Mouse (Mus musculus) liver, postnatal 0 days (tissue): ENCODE results near the gene Ankrd44. TPM values are rescaled to one million over a fixed set of nuclear protein-coding genes. Genes with fewer than 3 reads are reported as not detected.

Source experiments
- ATAC-seq: fragments of 200-750 bp; cut with Nextera tagmentation; 2 replicates; pipeline ENCODE4 v1.8.0; 2017; ENCODE audit warnings: mild to moderate bottlenecking, moderate library complexity
- DNase-seq: peaks from one replicate; pipeline ENCODE4 v3.0.0-alpha.2; 2016
- H3K27ac ChIP-seq: fragments of 300-500 bp; sonication (generic); 2 replicates; pipeline ENCODE4 v1.5.1; 2014; ENCODE audit warnings: antibody characterized with exemption, moderate library complexity, mild to moderate bottlenecking, low read depth
- H3K27me3 ChIP-seq: fragments of 300-500 bp; sonication (generic); 2 replicates; pipeline ENCODE4 v1.6.1; 2014; ENCODE audit warnings: low read length, control low read depth, mixed read lengths; ENCODE audit not compliant: insufficient read depth
- H3K36me3 ChIP-seq: fragments of 300-500 bp; sonication (generic); replicated peaks from 2 replicates; pipeline ENCODE4 v1.6.1; 2014; ENCODE audit warnings: mild to moderate bottlenecking, control low read depth, low read length, moderate library complexity, mixed read lengths; ENCODE audit not compliant: insufficient read depth
- H3K4me1 ChIP-seq: fragments of 300-500 bp; sonication (generic); 2 replicates; pipeline ENCODE4 v1.6.1; 2014; ENCODE audit warnings: antibody characterized with exemption, mild to moderate bottlenecking, control low read depth; ENCODE audit not compliant: insufficient read depth
- H3K4me2 ChIP-seq: fragments of 300-500 bp; sonication (generic); 2 replicates; pipeline ENCODE4 v1.6.1; 2014; ENCODE audit warnings: low read depth, mild to moderate bottlenecking, low read length, moderate library complexity, mixed read lengths
- H3K4me3 ChIP-seq: fragments of 300-500 bp; sonication (generic); 2 replicates; pipeline ENCODE4 v1.5.1; 2014; ENCODE audit warnings: low read depth, low read length
- H3K9ac ChIP-seq: fragments of 300-500 bp; sonication (generic); replicated peaks from 2 replicates; pipeline ENCODE4 v1.6.1; 2014; ENCODE audit warnings: mild to moderate bottlenecking, moderate library complexity
- H3K9me3 ChIP-seq: fragments of 300-500 bp; sonication (generic); 2 replicates; pipeline ENCODE4 v1.6.1; 2016; ENCODE audit warnings: mild to moderate bottlenecking, control low read depth, low read length, mixed read lengths
- CTCF ChIP-seq: sonication (generic); IDR thresholded peaks from 2 replicates; pipeline ENCODE4 v1.5.1; 2016; ENCODE audit warnings: antibody characterized with exemption, low read depth
- EP300 ChIP-seq: IDR thresholded peaks from 2 replicates; pipeline ENCODE4 v1.6.1; 2016; ENCODE audit warnings: antibody characterized with exemption, low read depth, mild to moderate bottlenecking
- WGBS: fragments of 180-500 bp; shearing (Covaris S2); extraction: QIAGEN DNeasy Blood & Tissue Kit; methylation state at CpG from one replicate; pipeline ENCODE4 v1.1.7; 2014; ENCODE audit not compliant: insufficient replicate concordance; 5-methylcytosine and 5-hydroxymethylcytosine counted together
- polyA plus RNA-seq: library from polyadenylated mRNA; unstranded; fragments of >200 nt; fragmentation: Nextera tagmentation; extraction: Ambion mirVana; gene quantifications from 2 replicates; pipeline ENCODE4 v1.2.1, GENCODE M21; 2015

Ankrd44 gene
- polyA plus RNA-seq, 1 experiment from 2014 or later = 4.7 TPM

GRCm38 (mm10) chr1:54690291-54690965, 235.8 kb downstream of the Ankrd44 start:
- DNase-seq (no peak), ATAC-seq (peak; percentile 56; the same call in 1 of the 2 replicates)
- TF ChIP-seq CTCF (no peak), EP300 (peak; percentile 73)
- Histone ChIP-seq H3K4me2 (no peak overlapping the region), H3K27me3 (no peaks in the 10 kb centered on the region), H3K9me3 (no peaks in the 10 kb centered on the region), H3K4me1 (no peaks in the 10 kb centered on the region), H3K36me3 (no peaks in the 10 kb centered on the region), H3K9ac (no peak overlapping the region), H3K27ac (peak overlapping the region; percentile 18; the same call in 1 of the 2 replicates), H3K4me3 (no peak overlapping the region)
- WGBS = 36% methylated on average over 13 of the region's 13 CpGs

GRCm38 (mm10) chr1:54688441-54688840, 237.7 kb downstream of the Ankrd44 start:
- no peak overlapping the region for H3K4me2 ChIP-seq
- H3K9ac ChIP-seq = no peak overlapping the region
- ATAC-seq (no peak), DNase-seq (no peak)
- no peaks in the 10 kb centered on the region for H3K27me3 ChIP-seq
- H3K4me3 ChIP-seq = no peak overlapping the region
- no peaks in the 10 kb centered on the region for H3K36me3 ChIP-seq
- no peak overlapping the region for H3K27ac ChIP-seq
- no peaks in the 10 kb centered on the region for H3K9me3 ChIP-seq
- TF ChIP-seq CTCF (no peak), EP300 (no peak)
- WGBS = 79% methylated on average over 3 of the region's 3 CpGs
- no peaks in the 10 kb centered on the region for H3K4me1 ChIP-seq

- no peak overlapping the region for H3K27ac ChIP-seq
- H3K36me3 ChIP-seq = peaks cover 3% of the 10 kb centered on the region; the same call in 1 of the 2 replicates
- TF ChIP-seq EP300 (peak; percentile 81), CTCF (no peak)
- H3K9me3 ChIP-seq = no peaks in the 10 kb centered on the region
- DNase-seq (no peak), ATAC-seq (peak; percentile 86)
- H3K4me1 ChIP-seq = no peaks in the 10 kb centered on the region
- WGBS = 69% methylated on average over 4 of the region's 4 CpGs
- no peaks in the 10 kb centered on the region for H3K27me3 ChIP-seq
- H3K9ac ChIP-seq = no peak overlapping the region
- no peak overlapping the region for H3K4me2 ChIP-seq
- H3K4me3 ChIP-seq = no peak overlapping the region
Observed at GRCm38 (mm10) chr1:54684316-54684715, 241.9 kb downstream of the Ankrd44 start.

- ATAC-seq = no peak
- peaks cover 3% of the 10 kb centered on the region; the same call in 1 of the 2 replicates for H3K36me3 ChIP-seq
- no peaks in the 10 kb centered on the region for H3K4me1 ChIP-seq
Observed at GRCm38 (mm10) chr1:54679556-54679955, 246.6 kb downstream of the Ankrd44 start.

GRCm38 (mm10) chr1:54678037-54678436, 248.2 kb downstream of the Ankrd44 start:
- Histone ChIP-seq H3K27ac (no peak overlapping the region), H3K27me3 (no peaks in the 10 kb centered on the region), H3K4me2 (no peak overlapping the region), H3K9ac (no peak overlapping the region), H3K36me3 (peaks cover 3% of the 10 kb centered on the region; the same call in 1 of the 2 replicates), H3K4me1 (no peaks in the 10 kb centered on the region), H3K4me3 (no peak overlapping the region), H3K9me3 (no peaks in the 10 kb centered on the region)
- no peak for ATAC-seq
- DNase-seq = no peak
- 61% methylated on average over 1 of the region's 1 CpGs for WGBS
- TF ChIP-seq EP300 (no peak), CTCF (no peak)

More at GRCm38 (mm10) chr1:54679556-54679955, 246.6 kb downstream of the Ankrd44 start:
- H3K4me3 ChIP-seq = no peak overlapping the region
- no peak overlapping the region for H3K4me2 ChIP-seq
- 76% methylated on average over 1 of the region's 1 CpGs for WGBS
- no peak for DNase-seq
- H3K9me3 ChIP-seq = no peaks in the 10 kb centered on the region
- TF ChIP-seq CTCF (no peak), EP300 (no peak)
- H3K9ac ChIP-seq = no peak overlapping the region
- no peak overlapping the region for H3K27ac ChIP-seq
- no peaks in the 10 kb centered on the region for H3K27me3 ChIP-seq

- Histone ChIP-seq H3K9ac (no peak overlapping the region), H3K4me2 (no peak overlapping the region), H3K27me3 (no peaks in the 10 kb centered on the region), H3K36me3 (peaks cover 2% of the 10 kb centered on the region; the same call in 1 of the 2 replicates), H3K27ac (no peak overlapping the region), H3K9me3 (no peaks in the 10 kb centered on the region), H3K4me1 (no peaks in the 10 kb centered on the region), H3K4me3 (no peak overlapping the region)
- 80% methylated on average over 5 of the region's 5 CpGs for WGBS
- ATAC-seq (no peak), DNase-seq (no peak)
- no peak for TF ChIP-seq CTCF
- no peak for TF ChIP-seq EP300
Observed at GRCm38 (mm10) chr1:54675478-54675877, 250.7 kb downstream of the Ankrd44 start.
